Mouse (Mus musculus) lung, embryonic 14.5 days (tissue): ENCODE results near the gene Cdca5. TPM values are rescaled to one million over a fixed set of nuclear protein-coding genes. Genes with fewer than 3 reads are reported as not detected.

Experiments used
- ATAC-seq: fragments of 200-750 bp; cut with Nextera tagmentation; 2 replicates; pipeline ENCODE4 v1.8.0; 2017; ENCODE audit warnings: mild to moderate bottlenecking, moderate TSS enrichment, moderate library complexity; ENCODE audit not compliant: insufficient read depth
- DNase-seq: peaks from one replicate; pipeline ENCODE4 v3.0.0-alpha.2; 2015
- H3K27ac ChIP-seq: fragments of 300-500 bp; sonication (generic); 2 replicates; pipeline ENCODE4 v1.5.1; 2014; ENCODE audit warnings: low read depth, mild to moderate bottlenecking, moderate library complexity
- H3K27me3 ChIP-seq: fragments of 300-500 bp; sonication (generic); 2 replicates; pipeline ENCODE4 v1.6.1; 2014; ENCODE audit warnings: low read length, control low read depth; ENCODE audit not compliant: insufficient read depth
- H3K36me3 ChIP-seq: fragments of 300-500 bp; sonication (generic); 2 replicates; pipeline ENCODE4 v1.6.1; 2014; ENCODE audit warnings: control low read depth; ENCODE audit not compliant: insufficient read depth
- H3K4me1 ChIP-seq: fragments of 300-500 bp; sonication (generic); 2 replicates; pipeline ENCODE4 v1.6.1; 2014; ENCODE audit warnings: antibody characterized with exemption, control low read depth; ENCODE audit not compliant: insufficient read depth
- H3K4me2 ChIP-seq: fragments of 300-500 bp; sonication (generic); 2 replicates; pipeline ENCODE4 v1.6.1; 2014; ENCODE audit warnings: mild to moderate bottlenecking
- H3K4me3 ChIP-seq: fragments of 300-500 bp; sonication (generic); 2 replicates; pipeline ENCODE4 v1.5.1; 2014; ENCODE audit warnings: low read depth, low read length
- H3K9ac ChIP-seq: fragments of 300-500 bp; sonication (generic); 2 replicates; pipeline ENCODE4 v1.6.1; 2014
- H3K9me3 ChIP-seq: fragments of 300-500 bp; sonication (generic); 2 replicates; pipeline ENCODE4 v1.6.1; 2016; ENCODE audit warnings: low read depth, low read length, control low read depth
- CTCF ChIP-seq: IDR thresholded peaks from 2 replicates; pipeline ENCODE4 v1.5.1; 2016; ENCODE audit warnings: antibody characterized with exemption, low read depth
- whole genome bisulfite sequencing: fragments of 180-500 bp; shearing (Covaris S2); extraction: QIAGEN DNeasy Blood & Tissue Kit; methylation state at CpG from one replicate; pipeline ENCODE4 v1.1.7; 2014; 5-methylcytosine and 5-hydroxymethylcytosine counted together
- polyA plus RNA-seq: library from polyadenylated mRNA; unstranded; fragments of >200 nt; fragmentation: Nextera tagmentation; extraction: Ambion mirVana; gene quantifications from 2 replicates; pipeline ENCODE4 v1.2.1, GENCODE M21; 2014

Gene Cdca5
- polyA plus RNA-seq, 1 experiment from 2014 or later = 52.7 TPM

- no peak for DNase-seq
- no peak for ATAC-seq
- no peaks in the 10 kb centered on the region for H3K27me3 ChIP-seq
- no peak overlapping the region for H3K4me3 ChIP-seq
- no peak overlapping the region for H3K27ac ChIP-seq
- no peak for TF ChIP-seq CTCF
- no peaks in the 10 kb centered on the region for H3K9me3 ChIP-seq
- H3K9ac ChIP-seq = no peak overlapping the region
- H3K36me3 ChIP-seq = peaks cover 44% of the 10 kb centered on the region
- H3K4me2 ChIP-seq = no peak overlapping the region
- peaks cover 7% of the 10 kb centered on the region; the same call in 1 of the 2 replicates for H3K4me1 ChIP-seq
- WGBS = 73% methylated on average over 4 of the region's 4 CpGs
Observed at GRCm38 (mm10) chr19:6068951-6069350, 15.8 kb upstream of the Cdca5 start.

DNA sequence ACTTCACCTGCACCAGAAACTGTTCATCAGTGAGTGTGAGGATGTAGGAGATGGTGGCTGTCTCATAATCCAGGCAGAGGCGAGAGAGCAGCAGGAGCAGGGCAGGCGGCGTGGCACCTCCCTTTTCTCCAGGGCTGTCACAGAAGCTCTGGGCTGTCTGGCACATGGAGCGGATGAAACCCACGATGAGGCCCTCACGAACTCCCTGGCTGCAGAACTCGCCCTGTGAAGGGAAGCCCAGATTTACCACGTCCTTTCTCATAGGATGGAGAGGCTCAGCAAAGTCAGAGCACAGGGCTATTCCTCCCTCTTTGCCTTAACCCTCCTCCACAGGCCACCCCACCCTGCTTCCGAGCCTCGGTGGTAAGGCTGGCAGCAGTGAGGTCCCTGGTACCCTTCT, 14.9 kb upstream of the Cdca5 start:
- no peak for TF ChIP-seq CTCF
- Histone ChIP-seq H3K9ac (no peak overlapping the region), H3K36me3 (peaks cover 50% of the 10 kb centered on the region), H3K27me3 (no peaks in the 10 kb centered on the region), H3K4me3 (no peak overlapping the region), H3K4me2 (no peak overlapping the region), H3K4me1 (peaks cover 7% of the 10 kb centered on the region; the same call in 1 of the 2 replicates), H3K27ac (no peak overlapping the region), H3K9me3 (no peaks in the 10 kb centered on the region)
- whole genome bisulfite sequencing = 83% methylated on average over 10 of the region's 10 CpGs
- no peak for ATAC-seq
- no peak for DNase-seq

DNA sequence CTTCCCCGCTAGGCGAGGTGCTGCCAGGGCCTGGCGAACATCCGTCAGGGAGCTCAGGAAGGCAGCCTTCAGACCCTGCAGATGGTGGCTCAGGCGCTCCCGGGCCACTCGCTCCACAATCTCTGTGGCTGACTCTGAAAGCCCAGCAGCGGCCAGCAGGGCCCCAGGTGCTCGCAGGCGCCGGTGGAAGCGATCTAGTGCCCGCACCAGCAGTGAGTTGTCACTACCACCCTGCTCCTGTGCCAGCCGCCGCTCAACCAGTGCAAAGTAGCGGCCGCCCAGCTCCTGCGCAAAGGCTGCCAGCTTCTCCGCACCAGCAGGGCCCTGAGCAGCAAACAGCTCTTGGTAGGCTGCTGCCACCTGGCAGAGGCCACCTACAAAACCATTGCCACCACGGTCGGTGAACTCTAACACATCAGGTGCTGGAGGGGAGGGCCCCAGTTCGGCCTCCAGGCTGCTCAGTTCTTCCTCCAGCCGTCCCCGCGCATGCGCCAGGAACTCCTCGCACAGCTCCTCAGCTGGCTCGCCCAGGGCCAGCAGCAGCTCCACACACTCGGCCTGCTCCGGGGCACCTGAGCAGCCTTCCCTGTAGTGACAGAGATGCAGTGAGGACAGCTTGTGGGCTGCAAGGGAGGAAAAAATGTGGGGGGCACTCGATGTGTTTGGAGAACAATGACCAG, 14.1 kb upstream of the Cdca5 start:
- WGBS = 86% methylated on average over 31 of the region's 31 CpGs
- peaks cover 7% of the 10 kb centered on the region; the same call in 1 of the 2 replicates for H3K4me1 ChIP-seq
- peaks cover 58% of the 10 kb centered on the region for H3K36me3 ChIP-seq

GRCm38 (mm10) chr19:6071261-6071660, 13.5 kb upstream of the Cdca5 start:
- Histone ChIP-seq H3K9me3 (no peaks in the 10 kb centered on the region), H3K4me1 (peaks cover 12% of the 10 kb centered on the region; the same call in 1 of the 2 replicates), H3K27ac (no peak overlapping the region), H3K36me3 (peaks cover 58% of the 10 kb centered on the region), H3K4me3 (no peak overlapping the region), H3K9ac (no peak overlapping the region), H3K27me3 (no peaks in the 10 kb centered on the region), H3K4me2 (no peak overlapping the region)
- DNase-seq (no peak), ATAC-seq (no peak)
- 91% methylated on average over 19 of the region's 19 CpGs for WGBS
- no peak for TF ChIP-seq CTCF

More for the DNA sequence above, 14.1 kb upstream of the Cdca5 start:
- no peaks in the 10 kb centered on the region for H3K27me3 ChIP-seq
- H3K27ac ChIP-seq = no peak overlapping the region
- H3K9ac ChIP-seq = no peak overlapping the region
- ATAC-seq (no peak), DNase-seq (no peak)
- no peak overlapping the region for H3K4me3 ChIP-seq
- TF ChIP-seq CTCF = no peak
- no peaks in the 10 kb centered on the region for H3K9me3 ChIP-seq
- H3K4me2 ChIP-seq = no peak overlapping the region

DNA sequence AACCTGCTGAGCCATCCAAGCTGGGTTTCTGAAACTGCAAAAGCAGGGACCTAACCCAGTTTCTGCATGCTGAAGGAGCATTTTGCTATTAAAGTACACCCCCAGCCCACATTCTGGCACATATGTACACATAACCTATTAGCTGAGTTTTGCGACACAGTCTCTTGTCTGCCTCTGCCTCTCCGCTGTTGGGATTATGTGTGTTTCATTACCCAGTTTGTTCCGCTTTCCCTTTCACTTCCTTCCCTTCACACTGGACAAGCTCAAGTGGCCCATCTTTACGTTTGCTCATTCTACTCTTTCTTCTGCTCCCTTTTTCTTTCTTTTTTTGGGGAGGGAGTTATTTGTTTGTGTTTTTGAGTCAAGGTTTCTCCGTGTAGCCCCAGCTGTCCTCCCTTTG, 10.9 kb upstream of the Cdca5 start:
- peaks cover 55% of the 10 kb centered on the region for H3K36me3 ChIP-seq
- WGBS = 82% methylated on average over 5 of the region's 5 CpGs
- no peak for DNase-seq

GRCm38 (mm10) chr19:6076564-6077393, 8.0 kb upstream of the Cdca5 start, which contains the start of gene Vps51:
TSS of gene Vps51 (minus strand) at chr19:6077231.
- peak within 1 kb of the TSS; percentile 93 for H3K4me2 ChIP-seq
- H3K27me3 ChIP-seq = no peaks in the 10 kb centered on the region
- TF ChIP-seq CTCF = no peak
- 0 out of 2 replicates have a peak, but pooled peaks cover 8% of the 10 kb centered on the region for H3K4me1 ChIP-seq
- no peaks in the 10 kb centered on the region for H3K9me3 ChIP-seq
- peak within 1 kb of the TSS; percentile 86 for H3K27ac ChIP-seq
- H3K4me3 ChIP-seq = peak within 1 kb of the TSS; percentile 79
- H3K36me3 ChIP-seq = peaks cover 48% of the 10 kb centered on the region
- ATAC-seq = peak; percentile 93
- DNase-seq = peak; percentile 95
- peak within 1 kb of the TSS; percentile 75 for H3K9ac ChIP-seq
- WGBS = under 1% methylated on average over 33 of the region's 33 CpGs

More for the DNA sequence above, 10.9 kb upstream of the Cdca5 start:
- TF ChIP-seq CTCF = no peak
- H3K9me3 ChIP-seq = no peaks in the 10 kb centered on the region
- no peaks in the 10 kb centered on the region for H3K27me3 ChIP-seq
- H3K4me3 ChIP-seq = no peak overlapping the region
- H3K4me2 ChIP-seq = no peak overlapping the region
- ATAC-seq = no peak
- H3K27ac ChIP-seq = no peak overlapping the region
- 0 out of 2 replicates have a peak, but pooled peaks cover 8% of the 10 kb centered on the region for H3K4me1 ChIP-seq
- no peak overlapping the region for H3K9ac ChIP-seq

DNA sequence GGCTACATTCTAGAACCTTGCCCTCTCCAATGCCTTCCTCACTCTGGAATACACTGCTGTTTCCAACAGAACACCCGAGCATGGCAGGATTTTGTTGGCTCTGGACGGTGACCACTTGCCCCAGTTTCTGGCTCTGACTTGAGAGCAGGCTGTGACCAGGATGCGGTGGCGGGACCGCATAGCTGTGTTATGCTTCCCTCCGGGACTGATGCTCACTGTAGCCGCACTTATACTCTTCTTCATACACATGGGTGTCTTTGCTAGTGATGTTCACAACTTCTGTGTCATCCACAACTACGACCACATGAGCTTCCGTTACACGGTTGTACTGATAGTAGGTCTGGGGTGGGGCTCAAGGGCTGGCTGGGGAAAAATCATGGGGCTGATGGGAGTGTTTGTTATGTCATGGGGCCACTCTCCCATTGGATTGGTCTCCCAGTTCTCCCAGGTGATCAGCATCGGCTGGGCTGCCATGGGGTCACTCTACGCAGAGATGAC, 4.8 kb upstream of the Cdca5 start, which contains the start of gene Tmem262:
Tmem262 (plus strand) TSS at position 51 of the 498 bp plus-strand sequence.
- Histone ChIP-seq H3K27me3 (no peaks in the 10 kb centered on the region), H3K4me1 (peaks cover 8% of the 10 kb centered on the region; the same call in 1 of the 2 replicates), H3K9me3 (no peaks in the 10 kb centered on the region), H3K4me2 (no peak within 1 kb of the TSS), H3K27ac (no peak within 1 kb of the TSS), H3K36me3 (peaks cover 37% of the 10 kb centered on the region), H3K9ac (no peak within 1 kb of the TSS), H3K4me3 (no peak within 1 kb of the TSS)
- ATAC-seq (no peak), DNase-seq (no peak)
- TF ChIP-seq CTCF = no peak
- WGBS = 91% methylated on average over 12 of the region's 12 CpGs
